Mouse (Mus musculus): ENCODE measurements around the gene Pde3b. TPM values are rescaled to one million over a fixed set of nuclear protein-coding genes. Genes with fewer than 3 reads are reported as not detected.

The Pde3b gene
- polyA plus RNA-seq, 1 experiment from 2014 or later = 3.4 TPM

DNA sequence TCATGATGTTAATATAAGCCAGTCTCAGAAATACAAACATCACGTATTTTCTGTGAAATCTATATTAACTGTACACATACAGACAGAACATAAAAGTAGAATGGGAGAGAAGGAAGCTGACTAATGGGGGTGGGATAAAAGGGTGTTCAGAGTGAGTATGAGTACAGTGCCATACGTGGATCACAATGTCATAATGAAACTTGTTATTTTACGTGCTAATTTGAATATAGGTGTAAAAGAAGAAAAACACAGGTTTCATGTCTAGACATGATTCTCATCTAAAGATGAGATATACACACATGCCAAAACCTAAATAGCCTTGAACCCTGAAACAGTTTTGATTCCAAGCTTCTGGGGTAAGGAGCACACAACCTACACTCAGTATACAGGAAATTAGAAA lies 51.3 kb downstream of the Pde3b start:
- Histone ChIP-seq H3K4me1 (ENCODE audit: control insufficient read depth, insufficient read depth, low read depth, low read length) (no peaks in the 10 kb centered on the region), H3K9me3 (ENCODE audit: control insufficient read depth, low read length) (no peaks in the 10 kb centered on the region), H3K4me2 (ENCODE audit: low read length) (no peak overlapping the region), H3K27ac (ENCODE audit: low read depth, low read length) (no peak overlapping the region), H3K4me3 (ENCODE audit: low read length) (no peak overlapping the region), H3K36me3 (ENCODE audit: control insufficient read depth, insufficient read depth, low read length) (no peaks in the 10 kb centered on the region), H3K9ac (ENCODE audit: low read depth, low read length) (no peak overlapping the region), H3K27me3 (replicated peaks; ENCODE audit: control insufficient read depth, insufficient read depth, low read length) (no peaks in the 10 kb centered on the region)
- ATAC-seq = no peak
- WGBS = 90% methylated on average over 3 of the region's 3 CpGs

DNA sequence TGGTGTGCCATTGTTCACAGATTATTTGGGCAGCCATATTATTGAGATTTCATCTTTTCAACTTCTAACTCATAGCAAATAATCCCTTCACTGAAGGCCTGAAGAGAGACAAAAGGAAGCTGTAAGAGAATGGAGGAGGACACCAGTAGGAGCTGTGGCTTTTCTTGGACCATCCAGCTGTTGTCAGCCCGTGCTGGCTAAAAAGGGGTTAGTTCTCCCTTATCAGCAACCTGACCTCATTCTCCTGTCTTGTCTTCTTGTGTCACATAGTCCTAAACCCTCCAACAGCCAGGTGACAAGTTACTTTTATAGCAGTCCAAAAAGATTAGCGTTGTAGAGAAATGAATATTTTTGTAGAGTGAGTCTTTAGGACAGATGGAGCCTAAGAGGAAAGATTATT lies 57.4 kb downstream of the Pde3b start:
- H3K4me1 ChIP-seq (ENCODE audit: control insufficient read depth, insufficient read depth, low read depth, low read length) = no peaks in the 10 kb centered on the region
- H3K4me3 ChIP-seq (ENCODE audit: low read length) = no peak overlapping the region
- no peak overlapping the region for H3K27ac ChIP-seq (ENCODE audit: low read depth, low read length)
- 73% methylated on average over 2 of the region's 2 CpGs for WGBS
- no peaks in the 10 kb centered on the region for H3K36me3 ChIP-seq (ENCODE audit: control insufficient read depth, insufficient read depth, low read length)
- H3K27me3 ChIP-seq (replicated peaks; ENCODE audit: control insufficient read depth, insufficient read depth, low read length) = no peaks in the 10 kb centered on the region
- H3K9ac ChIP-seq (ENCODE audit: low read depth, low read length) = no peak overlapping the region
- ATAC-seq = no peak
- H3K9me3 ChIP-seq (ENCODE audit: control insufficient read depth, low read length) = no peaks in the 10 kb centered on the region
- no peak overlapping the region for H3K4me2 ChIP-seq (ENCODE audit: low read length)

DNA sequence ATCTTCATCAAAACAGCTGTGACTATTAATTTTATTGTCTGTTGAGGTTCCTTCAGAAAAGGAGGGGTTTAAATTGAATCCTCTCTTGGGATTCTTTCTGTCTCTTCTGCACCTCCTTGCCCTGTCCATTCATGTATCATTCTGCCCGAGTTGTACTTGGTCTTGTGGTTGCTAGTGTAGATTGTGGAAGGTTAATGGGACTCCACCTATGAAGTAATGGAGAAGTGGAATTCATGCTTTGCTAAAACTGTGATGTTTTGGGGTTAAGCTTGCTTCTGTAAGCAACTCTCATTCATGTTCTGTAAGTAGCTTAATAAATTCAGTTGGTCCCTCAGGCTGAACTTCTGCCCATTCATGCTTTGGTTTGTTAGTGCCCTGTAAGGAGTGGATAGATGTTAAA lies 59.8 kb downstream of the Pde3b start:
- no peaks in the 10 kb centered on the region for H3K27me3 ChIP-seq (replicated peaks; ENCODE audit: control insufficient read depth, insufficient read depth, low read length)
- no peak overlapping the region for H3K27ac ChIP-seq (ENCODE audit: low read depth, low read length)
- H3K4me3 ChIP-seq (ENCODE audit: low read length) = no peak overlapping the region
- H3K4me2 ChIP-seq (ENCODE audit: low read length) = no peak overlapping the region
- WGBS = 88% methylated on average over 1 of the region's 1 CpGs
- ATAC-seq = no peak
- H3K9ac ChIP-seq (ENCODE audit: low read depth, low read length) = no peak overlapping the region
- H3K4me1 ChIP-seq (ENCODE audit: control insufficient read depth, insufficient read depth, low read depth, low read length) = no peaks in the 10 kb centered on the region
- H3K36me3 ChIP-seq (ENCODE audit: control insufficient read depth, insufficient read depth, low read length) = no peaks in the 10 kb centered on the region
- H3K9me3 ChIP-seq (ENCODE audit: control insufficient read depth, low read length) = no peaks in the 10 kb centered on the region

DNA sequence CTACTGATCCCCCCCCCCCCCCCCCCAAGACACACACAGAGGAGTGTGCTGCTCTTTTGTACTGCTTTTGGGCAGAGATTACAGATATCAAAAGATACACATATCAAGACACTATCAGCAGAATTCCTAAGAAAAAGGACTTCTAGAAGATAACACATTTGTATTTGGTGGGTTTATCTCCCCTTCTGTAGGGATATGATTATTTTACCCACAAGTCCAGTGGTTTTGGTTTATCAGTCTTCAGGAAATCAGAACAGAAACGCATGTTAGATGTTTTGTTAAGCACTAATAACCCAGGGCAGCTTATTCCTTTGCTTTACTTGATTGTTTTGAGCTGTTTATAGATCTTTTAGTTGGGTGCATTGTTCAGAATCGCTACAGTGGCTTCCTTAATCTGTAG lies 62.8 kb downstream of the Pde3b start:
- Histone ChIP-seq H3K4me3 (ENCODE audit: low read length) (no peak overlapping the region), H3K27me3 (replicated peaks; ENCODE audit: control insufficient read depth, insufficient read depth, low read length) (no peaks in the 10 kb centered on the region), H3K27ac (ENCODE audit: low read depth, low read length) (no peak overlapping the region), H3K36me3 (ENCODE audit: control insufficient read depth, insufficient read depth, low read length) (no peaks in the 10 kb centered on the region), H3K9ac (ENCODE audit: low read depth, low read length) (no peak overlapping the region), H3K4me1 (ENCODE audit: control insufficient read depth, insufficient read depth, low read depth, low read length) (no peaks in the 10 kb centered on the region), H3K9me3 (ENCODE audit: control insufficient read depth, low read length) (no peaks in the 10 kb centered on the region), H3K4me2 (ENCODE audit: low read length) (no peak overlapping the region)
- WGBS = 93% methylated on average over 2 of the region's 2 CpGs
- no peak for ATAC-seq

DNA sequence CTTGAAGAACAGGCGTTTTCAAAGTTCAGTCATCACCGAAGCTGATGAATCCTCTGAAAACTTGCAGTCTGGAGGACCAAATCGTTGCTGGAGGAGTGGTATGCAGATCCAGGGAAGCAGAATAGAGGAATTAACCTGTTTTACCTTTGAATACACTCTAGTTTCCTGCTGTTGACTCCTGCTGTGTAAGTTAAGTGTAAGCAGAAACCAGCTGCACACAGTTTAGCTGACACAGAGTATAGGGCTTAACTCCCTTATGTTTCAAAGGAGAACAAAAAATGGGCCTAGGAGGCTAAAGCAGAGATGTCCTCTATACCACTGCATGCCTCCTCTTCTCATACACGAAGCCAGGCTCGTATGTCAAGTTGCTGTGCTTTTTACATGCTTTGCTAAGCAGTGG lies 63.8 kb downstream of the Pde3b start:
- 23% methylated on average over 5 of the region's 5 CpGs for WGBS
- Histone ChIP-seq H3K4me1 (ENCODE audit: control insufficient read depth, insufficient read depth, low read depth, low read length) (no peaks in the 10 kb centered on the region), H3K27me3 (replicated peaks; ENCODE audit: control insufficient read depth, insufficient read depth, low read length) (no peaks in the 10 kb centered on the region), H3K9me3 (ENCODE audit: control insufficient read depth, low read length) (no peaks in the 10 kb centered on the region), H3K4me3 (ENCODE audit: low read length) (no peak overlapping the region), H3K36me3 (ENCODE audit: control insufficient read depth, insufficient read depth, low read length) (no peaks in the 10 kb centered on the region), H3K9ac (ENCODE audit: low read depth, low read length) (no peak overlapping the region), H3K27ac (ENCODE audit: low read depth, low read length) (no peak overlapping the region), H3K4me2 (ENCODE audit: low read length) (no peak overlapping the region)
- ATAC-seq = no peak

DNA sequence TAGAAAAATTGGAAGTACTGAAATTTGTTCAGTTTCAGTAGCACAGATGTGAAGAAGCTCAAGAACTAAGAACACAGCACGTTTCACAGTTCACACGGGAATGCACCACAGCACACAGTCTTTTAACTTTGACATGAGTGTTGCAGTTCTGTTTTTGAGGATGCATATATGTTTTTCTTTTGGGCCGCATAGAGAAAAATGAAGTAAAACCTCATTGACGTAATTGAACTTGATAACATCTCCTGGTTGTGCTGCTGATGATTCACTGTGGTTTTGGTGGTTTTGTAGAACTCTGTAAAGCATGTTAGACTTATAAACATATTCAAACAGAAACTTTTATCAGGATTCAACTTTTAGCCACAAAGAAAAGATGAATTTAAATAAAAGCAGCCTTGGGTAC lies 64.7 kb downstream of the Pde3b start:
- Histone ChIP-seq H3K9ac (ENCODE audit: low read depth, low read length) (no peak overlapping the region), H3K4me1 (ENCODE audit: control insufficient read depth, insufficient read depth, low read depth, low read length) (no peaks in the 10 kb centered on the region), H3K4me3 (ENCODE audit: low read length) (no peak overlapping the region), H3K27me3 (replicated peaks; ENCODE audit: control insufficient read depth, insufficient read depth, low read length) (no peaks in the 10 kb centered on the region), H3K4me2 (ENCODE audit: low read length) (no peak overlapping the region), H3K36me3 (ENCODE audit: control insufficient read depth, insufficient read depth, low read length) (no peaks in the 10 kb centered on the region), H3K9me3 (ENCODE audit: control insufficient read depth, low read length) (no peaks in the 10 kb centered on the region), H3K27ac (ENCODE audit: low read depth, low read length) (no peak overlapping the region)
- WGBS = 78% methylated on average over 4 of the region's 4 CpGs
- ATAC-seq = no peak

DNA sequence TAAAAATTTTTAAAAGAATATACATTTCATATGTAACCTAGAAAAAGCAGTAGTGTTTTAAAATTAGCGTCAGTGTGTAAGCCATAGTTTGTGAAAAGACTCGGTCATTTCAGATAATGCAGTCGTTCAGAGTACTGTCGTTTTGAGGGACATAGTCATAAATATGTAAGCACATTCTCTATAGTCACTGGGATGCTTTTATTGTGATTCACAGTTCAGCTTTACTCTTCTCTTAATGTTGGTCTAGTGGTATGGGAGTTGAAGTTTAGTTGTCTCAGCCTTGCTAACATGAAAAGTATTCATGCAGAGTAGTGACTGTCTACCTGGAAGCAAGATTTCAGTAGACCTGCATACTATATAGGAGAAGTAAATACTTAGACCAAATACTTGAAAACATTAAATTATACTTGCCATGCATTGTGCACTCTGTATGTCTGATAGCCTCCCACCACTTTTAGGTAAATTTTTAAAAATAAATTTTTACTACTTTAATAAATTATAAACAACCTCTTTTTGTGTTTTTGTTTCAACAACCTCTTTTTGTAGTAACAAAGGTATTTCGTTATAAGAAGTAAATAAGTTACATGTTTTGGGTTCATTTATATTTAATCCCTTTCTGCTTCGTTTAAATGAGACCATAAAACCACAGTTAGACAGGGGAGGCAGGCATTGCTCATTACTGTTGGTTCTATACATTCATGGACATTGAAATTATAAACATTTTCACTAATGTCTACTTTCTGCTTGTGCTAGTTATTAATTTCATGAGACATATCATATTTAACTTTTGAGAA lies 65.3 kb downstream of the Pde3b start:
- Histone ChIP-seq H3K9ac (ENCODE audit: low read depth, low read length) (no peak overlapping the region), H3K27me3 (replicated peaks; ENCODE audit: control insufficient read depth, insufficient read depth, low read length) (no peaks in the 10 kb centered on the region), H3K36me3 (ENCODE audit: control insufficient read depth, insufficient read depth, low read length) (no peaks in the 10 kb centered on the region), H3K4me1 (ENCODE audit: control insufficient read depth, insufficient read depth, low read depth, low read length) (no peaks in the 10 kb centered on the region), H3K9me3 (ENCODE audit: control insufficient read depth, low read length) (no peaks in the 10 kb centered on the region), H3K4me2 (ENCODE audit: low read length) (no peak overlapping the region), H3K27ac (ENCODE audit: low read depth, low read length) (no peak overlapping the region), H3K4me3 (ENCODE audit: low read length) (no peak overlapping the region)
- 75% methylated on average over 6 of the region's 6 CpGs for WGBS
- no peak for ATAC-seq

DNA sequence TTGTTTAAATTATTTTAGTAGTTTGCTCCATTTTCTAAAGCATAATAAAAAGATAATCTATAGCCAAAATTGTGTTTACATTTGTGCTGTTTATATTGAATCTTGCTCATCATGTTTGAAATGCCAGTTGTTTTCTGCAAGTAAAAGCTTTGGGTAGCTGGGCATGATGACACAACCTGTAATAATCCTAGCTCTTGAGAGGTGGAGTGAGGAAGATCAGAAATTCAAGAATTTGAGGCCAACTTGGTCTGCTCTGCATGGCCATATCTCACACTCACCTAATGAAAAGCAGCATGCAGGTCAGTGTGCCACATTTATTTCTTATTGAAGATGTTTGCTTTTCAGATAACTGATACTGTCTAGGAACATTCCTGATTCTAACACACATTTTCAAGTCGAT lies 65.9 kb downstream of the Pde3b start:
- no peak overlapping the region for H3K9ac ChIP-seq (ENCODE audit: low read depth, low read length)
- no peaks in the 10 kb centered on the region for H3K4me1 ChIP-seq (ENCODE audit: control insufficient read depth, insufficient read depth, low read depth, low read length)
- H3K36me3 ChIP-seq (ENCODE audit: control insufficient read depth, insufficient read depth, low read length) = no peaks in the 10 kb centered on the region
- no peak overlapping the region for H3K27ac ChIP-seq (ENCODE audit: low read depth, low read length)
- H3K9me3 ChIP-seq (ENCODE audit: control insufficient read depth, low read length) = no peaks in the 10 kb centered on the region
- H3K4me3 ChIP-seq (ENCODE audit: low read length) = no peak overlapping the region
- no peak for ATAC-seq
- H3K4me2 ChIP-seq (ENCODE audit: low read length) = no peak overlapping the region
- 83% methylated on average over 1 of the region's 1 CpGs for WGBS
- no peaks in the 10 kb centered on the region for H3K27me3 ChIP-seq (replicated peaks; ENCODE audit: control insufficient read depth, insufficient read depth, low read length)

DNA sequence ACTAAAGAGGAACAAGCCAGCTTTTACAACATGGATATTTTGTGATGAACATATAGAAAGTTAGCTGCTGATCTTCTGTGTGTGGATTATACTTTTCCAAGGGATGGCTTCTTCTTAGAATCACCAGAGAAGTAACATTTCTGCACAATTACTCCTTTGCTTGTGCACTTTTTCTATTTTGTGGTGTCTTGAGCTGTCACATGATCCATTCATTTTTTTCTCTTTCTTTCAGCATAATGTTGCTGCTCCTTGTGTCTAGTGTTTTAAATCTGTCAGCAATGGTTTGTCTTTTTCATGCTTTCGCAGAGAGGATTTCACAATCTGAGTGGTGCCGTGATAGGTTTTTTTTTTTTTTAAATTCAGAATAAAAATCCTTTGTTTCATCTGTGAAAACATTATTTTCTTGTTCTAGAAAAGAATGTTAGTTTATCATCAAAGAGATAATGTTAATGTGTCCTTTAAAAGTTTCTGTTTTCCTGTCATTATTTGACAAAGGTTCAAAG lies 66.4 kb downstream of the Pde3b start:
- Histone ChIP-seq H3K4me2 (ENCODE audit: low read length) (no peak overlapping the region), H3K27ac (ENCODE audit: low read depth, low read length) (no peak overlapping the region), H3K27me3 (replicated peaks; ENCODE audit: control insufficient read depth, insufficient read depth, low read length) (no peaks in the 10 kb centered on the region), H3K4me1 (ENCODE audit: control insufficient read depth, insufficient read depth, low read depth, low read length) (no peaks in the 10 kb centered on the region), H3K4me3 (ENCODE audit: low read length) (no peak overlapping the region), H3K9ac (ENCODE audit: low read depth, low read length) (no peak overlapping the region), H3K36me3 (ENCODE audit: control insufficient read depth, insufficient read depth, low read length) (no peaks in the 10 kb centered on the region), H3K9me3 (ENCODE audit: control insufficient read depth, low read length) (no peaks in the 10 kb centered on the region)
- ATAC-seq = no peak
- 80% methylated on average over 2 of the region's 2 CpGs for WGBS

Data from hindbrain, embryonic 16.5 days (tissue).